Mouse (Mus musculus) bone marrow, adult 2 months (tissue): Measurements from ENCODE around the gene Ankrd28.

Experiments
- CTCF ChIP-seq: fragments of 200-500 bp; IDR thresholded peaks from 2 replicates; pipeline ENCODE4 v1.5.1; 2011; ENCODE audit warnings: low read length, control low read depth; ENCODE audit not compliant: control insufficient read depth, insufficient read depth
- POLR2A ChIP-seq: fragments of 200-500 bp; IDR thresholded peaks from 2 replicates; pipeline ENCODE4 v1.6.1; 2011; ENCODE audit warnings: low read depth, mild to moderate bottlenecking, control low read depth, low read length, borderline replicate concordance; ENCODE audit not compliant: control insufficient read depth

- TF ChIP-seq CTCF (no peak), POLR2A (no peak)
Measured at GRCm38 (mm10) chr14:31692536-31692935, 137.9 kb downstream of the Ankrd28 start.
